Mouse (Mus musculus) lung, postnatal 14 days (tissue): ENCODE measurements around the gene Sphk1.

Experiments used
- DNase-seq: peaks from one replicate; pipeline ENCODE4 v3.0.0; 2021

Gene Sphk1

GRCm38 (mm10) chr11:116541183-116541582 lies 10.5 kb downstream of the Sphk1 start:
- no peak for DNase-seq

- peak; percentile 60 for DNase-seq
Measured at GRCm38 (mm10) chr11:116543110-116543509, 12.4 kb downstream of the Sphk1 start.

- no peak for DNase-seq
Measured at GRCm38 (mm10) chr11:116547296-116548060, 16.8 kb downstream of the Sphk1 start.

GRCm38 (mm10) chr11:116548780-116549179 lies 18.1 kb downstream of the Sphk1 start:
- no peak for DNase-seq

GRCm38 (mm10) chr11:116549273-116550038 lies 18.7 kb downstream of the Sphk1 start:
- no peak for DNase-seq

GRCm38 (mm10) chr11:116550748-116551147 lies 20.0 kb downstream of the Sphk1 start:
- DNase-seq = peak; percentile 28

- no peak for DNase-seq
Measured at GRCm38 (mm10) chr11:116552194-116552593, 21.5 kb downstream of the Sphk1 start.

GRCm38 (mm10) chr11:116554171-116554878 lies 23.6 kb downstream of the Sphk1 start:
- DNase-seq = peak; percentile 52

GRCm38 (mm10) chr11:116555572-116555971 lies 24.8 kb downstream of the Sphk1 start:
- DNase-seq = no peak

- DNase-seq = no peak
Measured at GRCm38 (mm10) chr11:116556308-116556707, 25.6 kb downstream of the Sphk1 start.

GRCm38 (mm10) chr11:116565283-116566041 lies 34.7 kb downstream of the Sphk1 start:
- DNase-seq = no peak

GRCm38 (mm10) chr11:116567531-116567930 lies 36.8 kb downstream of the Sphk1 start:
- no peak for DNase-seq

GRCm38 (mm10) chr11:116570821-116571220 lies 40.1 kb downstream of the Sphk1 start:
- DNase-seq = no peak

- DNase-seq = peak; percentile 28
Measured at GRCm38 (mm10) chr11:116571767-116572679, 41.3 kb downstream of the Sphk1 start.

GRCm38 (mm10) chr11:116572756-116573543 lies 42.2 kb downstream of the Sphk1 start:
- no peak for DNase-seq

- no peak for DNase-seq
Measured at GRCm38 (mm10) chr11:116574486-116574885, 43.8 kb downstream of the Sphk1 start.

- no peak for DNase-seq
Measured at GRCm38 (mm10) chr11:116574982-116575381, 44.3 kb downstream of the Sphk1 start.

GRCm38 (mm10) chr11:116575396-116575795 lies 44.7 kb downstream of the Sphk1 start:
- no peak for DNase-seq

- no peak for DNase-seq
Measured at GRCm38 (mm10) chr11:116579280-116579679, 48.6 kb downstream of the Sphk1 start.

- no peak for DNase-seq
Measured at GRCm38 (mm10) chr11:116580031-116580652, 49.4 kb downstream of the Sphk1 start.
